Mouse (Mus musculus) ovary, adult 10 weeks (tissue): Measurements from ENCODE around the gene 1700056E22Rik. TPM values are rescaled to one million over a fixed set of nuclear protein-coding genes. Genes with fewer than 3 reads are reported as not detected.

Experiments used
- polyA plus RNA-seq: library from polyadenylated mRNA; stranded (reverse); fragments of 350-450 nt; fragmentation: Illumina TruSeq; extraction: RNeasy Lipid Tissue Mini Kit (QIAGEN cat#74804); gene quantifications from one replicate; pipeline ENCODE4 v1.2.3, GENCODE M21; 2014

1700056E22Rik gene
- polyA plus RNA-seq: 1.4 TPM

DNA sequence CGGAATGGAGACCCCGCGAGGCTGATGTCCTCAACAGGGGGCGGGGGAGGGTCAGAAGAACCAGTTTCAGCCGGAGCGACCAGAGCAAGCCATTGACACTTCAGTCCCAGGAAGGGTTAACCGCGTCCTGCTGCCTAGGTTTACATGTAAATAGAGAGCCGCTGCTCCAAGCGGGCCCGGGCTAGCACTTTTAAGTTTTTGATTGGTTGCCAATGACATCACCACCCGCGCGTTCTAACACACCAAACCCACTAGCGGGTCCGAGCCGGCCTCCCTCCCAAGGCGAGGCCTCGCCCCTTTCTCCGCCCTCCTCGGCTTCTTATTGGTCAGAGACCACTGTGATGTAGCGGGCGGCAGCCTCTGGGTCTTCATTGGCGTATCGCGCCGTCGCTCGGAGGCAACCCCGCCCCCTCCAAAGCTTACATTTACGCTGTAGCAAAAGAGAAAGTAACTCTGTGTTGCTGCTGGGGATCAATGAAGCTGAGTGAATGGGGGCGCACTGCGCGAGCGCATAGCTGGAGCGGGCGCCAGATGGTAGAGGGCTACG lies at the start of gene 1700056E22Rik:
Gene 1700056E22Rik, minus strand, starts transcription at position 291 of the 547 bp plus-strand sequence.

DNA sequence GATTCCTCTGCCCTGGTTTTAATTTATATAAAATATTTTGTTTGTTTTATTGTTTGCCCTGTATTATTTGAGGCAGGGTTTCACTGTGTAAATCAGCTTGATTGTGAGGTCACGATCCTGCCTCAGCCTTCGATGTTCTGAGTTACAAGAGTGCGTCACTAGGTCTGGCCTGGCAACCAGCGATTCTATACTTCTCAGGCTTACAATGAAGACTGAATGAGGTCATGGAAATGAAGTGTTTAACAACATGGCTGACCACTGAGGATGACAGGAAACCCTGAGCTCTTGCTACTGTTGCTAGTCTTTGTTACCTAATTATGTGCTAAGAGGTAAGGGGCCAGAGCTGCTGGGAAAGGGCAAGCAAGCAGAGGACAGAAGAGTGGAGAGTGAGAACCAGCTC lies 21.0 kb downstream of the 1700056E22Rik start, which contains the start of gene Dusp10:
Gene Dusp10, plus strand, starts transcription at position 197 of the 400 bp plus-strand sequence.

Other genes with a start within 250 kb of the 1700056E22Rik start
- gene Dusp10, start 21.0 kb downstream of the 1700056E22Rik start, polyA plus RNA-seq: 4.7 TPM